Mouse (Mus musculus): Measurements from ENCODE around the gene Layn.

DNA sequence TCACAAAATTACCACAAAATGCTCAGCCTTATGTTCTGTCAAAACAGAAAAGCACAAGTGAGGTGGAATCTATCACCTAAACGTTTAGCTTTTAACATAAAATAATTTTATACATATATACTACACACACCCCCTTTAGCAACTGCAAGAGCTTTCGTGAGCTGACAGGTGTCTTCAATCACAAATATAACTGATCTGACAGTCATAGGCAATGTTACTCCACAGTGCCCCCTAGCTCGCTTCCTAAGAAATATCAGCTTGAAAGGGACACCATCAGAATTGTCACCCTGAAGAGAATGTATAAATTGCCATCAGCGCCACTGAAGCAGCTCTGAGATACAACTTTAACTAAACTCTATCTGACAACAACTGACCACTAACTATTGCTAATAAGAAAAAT is 70.0 kb downstream of the Layn start:
- TF ChIP-seq CTCF (IDR thresholded peaks at IDR 0.05; ENCODE audit: extremely low read depth, insufficient read length, insufficient replicate concordance, low read depth, low read length) (no peak), POLR2A (IDR thresholded peaks at IDR 0.05; ENCODE audit: low read depth, low read length) (no peak)

All from small intestine, adult 2 months (tissue).